Mouse (Mus musculus) ES-Bruce4 (cell line): Measurements from ENCODE around the gene Pigk.

Experiments
- CTCF ChIP-seq: IDR thresholded peaks from one replicate; pipeline ENCODE4 v1.8.1; 2011; ENCODE audit warnings: low read depth, low read length
- EP300 ChIP-seq: IDR thresholded peaks from 2 replicates; pipeline ENCODE4 v1.6.1; 2011; ENCODE audit warnings: low read depth, low read length; ENCODE audit not compliant: insufficient read depth
- POLR2A ChIP-seq: IDR thresholded peaks from one replicate; pipeline ENCODE4 v1.8.1; 2011; ENCODE audit warnings: low read length; ENCODE audit not compliant: insufficient read depth

DNA sequence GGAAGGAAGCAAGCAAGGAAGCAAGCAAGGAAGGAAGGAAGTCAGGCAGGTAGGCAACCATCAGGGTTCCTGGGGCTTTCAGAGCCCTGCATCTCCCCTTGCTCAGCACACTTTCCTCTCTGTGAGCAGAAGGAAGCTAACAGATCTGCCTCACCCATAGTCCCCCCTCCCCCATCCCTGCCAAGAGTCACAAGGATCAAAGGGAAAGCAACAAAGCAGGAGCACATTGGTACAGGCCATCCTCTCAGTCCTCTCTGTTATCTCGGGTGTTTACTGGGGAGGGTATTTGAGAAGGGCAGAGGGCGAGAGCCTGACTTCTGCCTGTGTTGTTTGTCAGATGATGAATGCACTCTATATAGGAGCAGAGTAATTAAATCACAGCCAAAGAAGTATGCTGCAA, 83.5 kb downstream of the Pigk start:
- no peak for TF ChIP-seq CTCF
- TF ChIP-seq EP300 = no peak
- TF ChIP-seq POLR2A = no peak
